Mouse (Mus musculus) spleen, postnatal 10 days (tissue): ENCODE results near the gene Gnb1.

Experiments
- DNase-seq, 2 experiments: peaks; one replicate each; pipeline ENCODE4 v3.0.0; 2021 to 2022; ENCODE audit warnings: low spot score in 2 of 2

The Gnb1 gene

DNA sequence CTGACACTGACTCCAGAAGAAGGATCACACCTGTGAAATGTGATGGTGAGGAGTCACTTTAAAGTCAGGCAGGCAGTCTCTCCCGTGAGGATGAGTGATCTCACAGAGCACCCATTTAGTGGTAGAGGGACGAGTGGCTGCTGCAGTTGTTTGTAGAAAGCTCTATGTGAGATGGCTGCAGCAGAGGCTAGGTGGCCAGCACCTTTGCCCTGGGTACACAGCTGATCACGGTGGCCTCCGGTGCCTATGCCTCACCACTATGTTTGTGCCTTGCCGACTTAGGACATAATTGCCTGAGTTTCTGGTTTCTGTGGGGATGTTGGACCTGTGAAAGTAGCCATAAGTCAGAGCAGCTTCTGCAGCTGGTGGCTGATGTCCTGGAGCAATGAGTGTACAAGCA, 86.6 kb downstream of the Gnb1 start:
- no peak for DNase-seq

DNA sequence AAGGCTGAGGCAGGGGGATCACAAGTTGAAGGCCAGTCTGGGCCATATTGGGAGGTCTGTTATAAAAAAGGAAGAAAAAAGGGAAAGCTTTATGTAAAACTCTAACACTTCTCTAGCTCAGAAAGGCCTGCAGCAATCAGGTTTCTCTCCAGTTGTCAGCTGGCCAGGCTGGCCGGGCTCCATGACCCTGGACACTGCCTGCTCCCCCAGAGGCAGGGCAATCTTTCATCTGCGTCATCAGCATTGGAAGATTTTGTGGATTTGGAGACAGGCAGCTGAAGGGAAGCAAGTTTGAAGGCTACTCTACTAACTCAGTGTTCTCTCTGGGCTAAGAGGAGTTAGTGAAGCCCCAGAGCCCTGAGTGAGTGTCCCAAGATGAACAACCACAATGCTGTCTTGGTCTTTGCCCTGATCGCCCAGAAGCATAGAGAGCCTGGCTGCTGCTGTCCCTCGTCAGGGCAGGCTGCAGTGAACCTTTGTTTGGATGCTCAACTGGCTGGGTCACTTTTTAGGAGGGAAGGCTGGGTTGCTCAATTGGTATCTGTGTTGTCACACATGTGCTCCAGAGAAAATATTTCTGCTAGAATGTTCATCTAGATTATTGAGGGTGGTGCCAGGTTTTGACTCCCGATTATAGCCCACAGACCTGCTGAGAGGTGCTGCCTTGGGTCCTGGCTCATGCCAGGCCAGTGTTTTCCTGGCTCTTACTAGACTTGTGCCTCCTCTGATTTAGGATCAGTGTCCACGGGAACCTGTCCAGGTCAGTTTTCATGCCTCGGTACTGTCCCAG, 87.4 kb downstream of the Gnb1 start:
- no peak for DNase-seq

DNA sequence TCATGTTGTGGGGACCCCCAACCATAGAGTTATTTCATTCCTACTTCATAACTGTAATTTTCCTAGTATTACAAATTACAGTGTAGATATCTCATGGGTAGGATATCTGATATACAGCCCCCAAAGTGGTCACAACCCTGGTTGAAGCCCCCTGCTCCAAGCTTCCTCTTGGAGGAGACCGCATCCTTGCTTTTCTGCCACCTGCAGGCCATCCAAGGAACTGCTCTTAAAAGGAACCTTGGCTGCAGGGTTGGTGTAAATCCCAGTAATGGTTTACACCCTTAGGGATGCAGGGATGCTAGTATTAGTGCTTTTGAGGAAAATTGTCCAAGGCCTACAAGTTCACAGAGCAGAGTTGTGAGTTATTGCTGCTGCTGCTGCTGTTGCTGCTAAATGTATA, 89.3 kb downstream of the Gnb1 start:
- peak; percentile 52 to 71 for DNase-seq

DNA sequence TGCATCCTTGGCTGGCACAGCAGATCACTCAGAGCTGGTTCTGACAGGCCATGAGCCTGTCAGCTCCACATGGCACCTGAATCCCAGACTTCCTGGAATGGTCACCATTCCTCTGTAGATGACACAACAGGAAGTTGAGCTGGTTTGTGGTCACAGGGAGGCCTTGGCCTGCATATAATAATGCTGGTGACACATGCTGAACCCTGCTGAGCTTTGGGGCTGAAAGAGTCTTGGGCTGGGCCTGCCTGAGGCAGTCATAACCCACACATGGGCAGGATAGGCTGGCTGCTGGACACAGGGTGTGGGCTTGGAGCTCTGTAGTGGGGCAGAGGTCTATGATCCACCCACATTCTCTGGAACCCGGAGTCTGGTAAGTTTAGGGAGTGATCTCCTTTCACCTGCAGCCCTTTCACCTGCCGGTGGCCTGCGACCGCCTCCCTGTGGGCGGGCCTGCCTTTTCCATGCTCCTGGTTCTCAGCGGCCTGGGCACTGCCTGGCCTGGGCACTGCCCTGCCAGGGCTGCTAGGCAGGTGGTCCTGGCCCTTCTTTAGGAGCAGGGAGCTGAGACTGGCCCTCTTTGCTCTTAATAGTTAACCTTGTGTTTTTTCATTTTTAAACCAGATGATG, 91.2 kb downstream of the Gnb1 start:
- no peak for DNase-seq

DNA sequence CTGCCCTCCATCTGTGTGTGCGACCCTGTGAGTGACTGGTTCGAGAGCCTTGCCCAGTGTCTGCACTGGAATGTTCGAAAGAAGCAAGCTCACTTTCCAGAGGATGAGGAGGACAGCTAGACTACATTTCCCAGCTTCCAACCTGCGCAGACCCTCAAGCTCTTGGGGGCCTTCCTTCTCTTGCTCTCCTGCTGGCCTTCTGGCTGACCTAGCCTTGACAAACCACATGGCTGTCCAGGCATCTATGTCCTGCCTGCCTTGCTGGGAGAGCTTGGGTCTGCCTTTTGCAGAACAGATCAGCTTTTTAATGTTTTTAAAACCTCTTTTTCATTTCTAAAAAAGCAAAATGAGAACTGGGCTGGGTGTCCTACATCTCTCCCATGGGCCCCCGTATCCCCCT, 98.2 kb downstream of the Gnb1 start:
- no peak for DNase-seq

DNA sequence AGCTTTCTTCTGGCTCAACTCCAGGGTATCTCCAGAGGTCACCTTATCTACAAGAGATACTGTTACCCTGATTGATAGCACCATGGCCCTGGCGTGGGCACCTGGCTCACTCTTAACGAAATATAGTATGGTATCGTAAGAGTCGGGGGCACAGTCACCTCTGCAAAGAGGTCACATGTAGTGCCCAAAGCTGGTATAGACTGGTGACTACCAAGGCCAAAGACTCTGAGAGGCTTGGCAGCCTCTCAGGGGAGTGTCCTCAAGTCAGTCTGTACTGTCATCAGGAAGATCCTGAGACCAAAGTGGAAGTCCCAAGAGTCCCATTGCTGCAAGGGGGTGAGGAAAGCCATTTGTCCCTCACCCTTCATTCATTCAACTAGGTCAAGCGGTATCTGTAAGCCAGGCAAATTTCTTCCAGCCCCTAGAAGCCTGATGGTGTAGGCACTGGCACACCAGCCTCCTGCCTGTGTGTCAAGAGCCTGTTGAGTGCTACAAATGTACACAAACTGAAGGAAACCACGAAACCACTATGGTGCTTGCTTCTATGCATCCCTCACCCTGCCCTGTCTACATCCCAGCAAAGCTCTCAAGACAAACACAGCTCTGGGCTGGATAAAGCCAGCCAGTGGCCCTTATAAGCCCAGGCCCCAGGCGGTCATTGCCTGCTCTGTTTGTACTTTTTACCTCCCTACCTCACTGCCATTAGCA, 100.0 kb downstream of the Gnb1 start:
- no peak for DNase-seq

DNA sequence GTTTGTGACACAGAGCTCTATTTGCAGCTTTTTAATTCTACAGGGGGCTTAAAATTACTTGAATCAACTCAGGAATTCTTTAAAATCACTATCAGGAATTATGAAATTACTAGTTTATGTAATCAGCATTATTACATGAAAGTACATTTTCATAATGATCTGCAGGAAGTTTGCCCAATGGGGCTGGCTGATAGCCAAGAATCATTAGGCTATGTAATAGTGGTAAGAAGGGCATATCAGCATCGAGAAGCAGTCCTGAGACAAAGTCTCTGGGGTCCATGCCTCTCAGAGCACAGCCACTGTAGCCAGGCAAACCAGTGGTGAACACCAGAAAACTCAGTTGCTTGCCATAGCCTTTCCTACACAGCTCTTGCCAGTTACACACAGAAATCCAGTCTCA, 102.6 kb downstream of the Gnb1 start:
- DNase-seq, result no peak

DNA sequence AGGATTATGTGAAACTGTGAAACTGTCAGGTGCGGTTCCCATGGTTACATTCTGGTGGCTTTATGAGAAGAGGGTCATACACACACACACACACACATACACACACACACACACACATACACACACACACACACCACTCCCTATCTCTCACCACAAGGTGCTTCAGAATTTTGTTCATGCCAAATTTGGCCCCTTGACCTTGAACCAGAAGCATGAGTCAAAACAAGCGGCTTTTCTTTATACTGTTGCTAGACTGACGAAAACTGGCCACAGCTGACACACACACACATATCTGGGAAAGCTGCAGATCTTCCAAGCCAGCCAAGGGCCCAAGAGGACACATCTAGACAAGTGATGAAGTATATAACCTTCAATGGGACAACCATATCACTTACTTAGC, 104.6 kb downstream of the Gnb1 start:
- no peak for DNase-seq

DNA sequence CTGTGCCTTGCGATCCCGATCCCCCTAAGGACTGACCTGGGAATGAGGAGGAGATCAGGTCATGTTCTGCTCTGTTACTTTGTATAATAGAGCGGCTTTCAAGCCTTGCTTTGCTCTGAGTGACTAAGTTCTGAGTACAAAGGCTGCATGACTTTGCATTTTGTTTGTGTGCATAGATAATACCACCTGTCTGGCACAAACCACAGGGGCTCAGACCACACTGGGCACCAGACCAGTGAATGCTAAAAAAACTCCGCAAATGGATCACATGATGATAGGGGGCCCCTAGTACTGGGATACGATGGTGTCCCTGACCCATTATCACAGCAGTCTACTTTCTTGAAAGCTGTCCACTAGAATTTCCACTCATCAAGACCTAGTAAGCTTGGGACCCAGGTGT, 105.4 kb downstream of the Gnb1 start:
- no peak for DNase-seq

DNA sequence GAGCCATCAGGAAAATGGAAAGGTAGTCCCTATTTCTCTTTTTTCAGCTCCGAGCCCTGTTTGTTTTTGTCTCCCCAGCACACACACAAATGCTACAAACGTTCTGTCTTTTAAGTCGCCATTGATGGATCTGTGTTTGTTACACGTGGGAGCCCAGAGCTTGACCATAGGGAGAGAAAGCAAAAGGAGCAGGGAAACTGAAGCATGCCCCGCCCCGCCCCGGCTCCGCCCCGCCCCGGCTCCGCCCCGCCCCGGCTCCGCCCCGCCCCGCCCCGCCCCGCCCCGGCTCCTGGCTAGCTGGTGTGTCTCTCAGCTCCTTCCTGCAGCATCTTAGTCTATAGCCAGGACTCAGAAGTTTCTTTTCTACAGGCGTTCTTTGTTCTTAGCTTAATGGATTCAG, 107.4 kb downstream of the Gnb1 start:
- DNase-seq, result no peak

DNA sequence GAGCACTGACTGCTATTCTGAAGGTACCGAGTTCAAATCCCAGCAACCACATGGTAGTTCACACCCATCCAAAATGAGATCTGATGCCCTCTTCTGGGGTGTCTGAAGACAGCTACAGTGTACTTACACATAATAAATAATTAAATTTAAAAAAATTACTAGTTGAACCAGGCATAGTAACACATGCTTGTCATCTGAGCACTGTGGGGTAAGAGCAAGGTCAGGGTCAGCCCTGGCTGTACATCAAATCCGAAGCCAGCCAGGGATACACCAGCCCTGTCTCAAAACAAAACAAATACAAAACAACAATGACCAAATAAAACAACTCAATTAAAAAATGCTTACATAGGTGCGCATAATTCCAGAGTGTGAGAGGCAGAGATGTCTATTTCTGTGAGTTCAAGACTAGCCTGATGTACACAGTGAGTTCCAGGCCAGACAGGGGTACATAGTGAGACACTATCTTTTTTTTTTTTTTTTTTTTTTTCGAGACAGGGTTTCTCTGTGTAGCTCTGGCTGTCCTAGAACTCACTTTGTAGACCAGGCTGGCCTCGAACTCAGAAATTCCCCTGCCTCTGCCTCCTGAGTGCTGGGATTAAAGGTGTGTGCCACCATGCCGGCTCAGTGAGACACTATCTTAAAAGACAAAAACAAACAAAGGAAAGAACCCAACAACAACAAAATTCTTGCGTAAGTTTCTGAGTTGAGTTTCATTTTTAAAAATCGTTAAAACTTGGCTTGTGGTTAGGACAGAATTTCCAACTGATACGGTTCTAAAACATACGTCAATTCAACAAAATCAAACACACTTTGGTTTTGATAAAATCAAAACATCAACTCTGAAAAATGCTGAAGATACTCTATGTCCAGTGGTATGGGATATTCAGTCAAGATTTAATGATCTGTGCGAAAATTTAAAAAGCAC, 109.0 kb downstream of the Gnb1 start:
- DNase-seq, result no peak

DNA sequence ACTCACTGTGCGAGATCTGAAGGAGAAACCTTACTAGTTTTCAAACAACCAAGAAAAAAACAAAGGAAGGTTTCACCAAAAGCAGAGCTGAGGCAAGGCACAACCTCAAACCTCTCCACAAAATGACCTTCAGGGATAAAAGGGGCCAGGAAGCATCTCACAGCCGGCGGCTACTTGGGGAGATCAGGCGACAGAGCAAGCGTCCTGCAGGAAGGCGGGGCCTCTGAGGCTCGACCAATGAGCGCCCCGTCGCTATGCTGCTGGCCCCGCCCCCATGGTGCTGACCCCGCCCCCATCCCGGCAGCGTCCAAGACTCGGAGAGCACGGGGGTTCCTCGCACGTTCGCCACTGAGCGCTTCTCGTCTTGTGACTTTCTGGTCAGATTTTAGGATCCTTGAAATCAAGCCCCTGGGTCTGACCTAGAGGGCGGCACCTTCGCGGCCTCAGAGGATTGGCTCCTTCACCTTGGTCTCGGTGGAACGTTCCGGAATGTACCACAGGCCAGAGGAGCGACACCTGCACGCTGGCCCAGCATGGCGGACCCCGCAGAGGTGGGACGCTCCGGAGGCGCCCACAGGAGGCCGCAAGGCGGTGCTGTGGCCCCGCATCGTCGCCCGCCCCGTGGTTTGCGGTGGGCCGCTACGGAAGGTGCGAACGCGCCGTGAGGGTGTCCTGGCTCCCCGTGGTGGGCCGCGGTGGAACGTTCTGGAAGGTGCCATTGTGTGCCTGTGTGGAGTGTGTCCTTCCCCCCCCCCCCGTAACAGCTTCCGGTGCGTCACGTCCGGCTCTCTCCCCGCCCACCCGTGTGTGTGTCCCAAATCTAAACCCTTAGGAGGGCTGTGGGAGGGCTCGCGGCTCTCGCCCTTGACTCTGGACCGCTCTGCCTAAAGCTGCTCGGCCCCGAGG, 110.2 kb downstream of the Gnb1 start, which contains the start of gene Slc35e2:
Slc35e2 (plus strand) TSS at position 326 of the 906 bp plus-strand sequence.
- peak; percentile 95 to 98 for DNase-seq

DNA sequence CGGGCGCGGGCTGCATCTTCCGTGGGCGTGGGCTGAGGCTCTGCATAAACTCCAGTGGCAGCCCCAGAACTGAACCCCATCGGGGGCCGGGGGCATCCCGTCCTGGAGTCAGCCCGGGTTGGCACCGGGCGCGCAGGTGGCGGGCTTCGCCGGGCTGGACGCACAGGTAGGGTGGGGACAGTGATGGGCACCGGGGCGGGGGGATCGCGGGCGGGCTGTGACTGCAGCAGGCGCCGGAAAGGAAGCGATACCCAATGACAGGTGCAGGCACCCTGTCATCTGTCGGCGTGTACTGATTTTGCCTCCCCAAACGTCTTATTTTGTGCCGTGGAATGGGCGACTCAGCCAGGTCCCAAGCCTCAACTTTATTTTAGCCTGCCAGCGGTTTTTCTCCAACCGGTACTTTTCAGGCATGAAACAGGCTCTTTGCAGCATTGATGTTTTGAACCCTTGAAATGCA, 110.9 kb downstream of the Gnb1 start:
- no peak for DNase-seq

DNA sequence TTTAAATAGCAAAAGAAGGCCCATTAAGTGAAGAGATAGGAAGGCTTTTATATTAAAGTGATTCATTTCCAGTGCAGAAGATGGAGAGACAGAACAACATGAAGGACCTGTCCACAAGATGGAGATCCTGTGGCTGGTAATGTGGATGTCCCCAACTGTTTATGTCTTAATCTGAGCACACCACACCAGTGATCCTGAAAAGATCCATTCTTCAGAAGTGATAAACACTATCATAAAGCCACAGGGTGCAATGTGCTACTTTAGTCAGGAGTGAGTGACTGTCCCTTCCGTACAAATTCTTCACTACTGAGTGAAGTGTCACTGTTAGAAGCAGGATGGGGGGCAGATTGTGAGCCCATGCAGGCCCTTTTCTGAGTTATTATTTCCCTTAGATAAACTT, 111.6 kb downstream of the Gnb1 start:
- no peak for DNase-seq

DNA sequence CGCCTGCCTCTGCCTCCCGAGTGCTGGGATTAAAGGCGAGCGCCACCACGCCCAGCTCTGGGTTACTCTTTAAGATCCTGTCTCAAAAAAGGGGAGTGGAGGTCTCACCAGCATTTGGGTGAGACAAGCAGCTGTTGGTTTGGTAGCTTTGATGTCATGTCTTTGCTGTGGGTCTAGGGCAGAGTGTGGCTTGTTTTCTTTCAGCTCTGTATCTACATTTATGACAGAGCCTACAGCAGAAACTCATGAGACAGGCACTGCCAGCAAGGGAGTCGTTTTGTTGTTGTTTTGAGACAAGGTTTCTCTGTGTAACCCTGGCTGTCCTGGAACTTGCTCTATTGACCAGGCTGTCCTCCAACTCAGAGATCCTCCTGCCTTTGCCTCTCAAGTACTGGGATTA, 112.6 kb downstream of the Gnb1 start:
- DNase-seq, result no peak

DNA sequence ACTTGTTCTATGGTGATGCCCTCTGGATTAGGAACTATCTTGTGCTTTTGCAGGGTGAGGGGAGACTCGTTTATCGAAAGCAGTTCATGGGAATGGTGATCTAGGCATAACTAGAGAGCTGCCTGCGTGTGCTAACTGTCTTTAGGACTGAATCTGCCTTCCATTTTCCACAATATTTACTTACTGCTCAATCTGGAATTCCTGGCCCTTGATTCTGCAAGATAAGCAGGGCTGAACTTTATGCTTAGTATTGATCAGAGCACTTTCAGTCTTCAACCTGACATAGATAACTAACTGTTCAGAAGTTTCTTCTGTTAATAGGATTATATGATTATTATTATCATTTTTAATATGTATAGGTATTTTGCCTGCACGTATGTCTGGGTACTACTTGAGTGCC, 114.0 kb downstream of the Gnb1 start:
- no peak for DNase-seq

DNA sequence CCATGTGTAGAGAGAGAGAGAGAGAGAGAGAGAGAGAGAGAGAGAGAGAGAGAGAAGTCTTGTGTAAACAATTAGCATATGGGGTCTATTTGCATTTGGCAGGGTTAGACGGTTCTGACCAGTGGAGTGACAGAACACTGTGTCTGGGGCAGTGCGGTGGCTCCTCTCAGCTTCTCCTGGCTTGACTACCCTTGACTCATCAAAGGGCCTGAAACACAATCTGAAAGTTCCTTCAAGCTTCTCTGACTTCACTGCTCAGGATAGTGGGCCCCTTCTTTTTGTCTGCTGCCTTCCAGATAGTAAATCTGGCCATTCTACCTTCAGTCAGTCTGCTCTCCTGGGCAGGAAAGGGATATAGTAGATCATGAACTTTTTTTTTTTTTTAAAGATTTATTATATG, 115.7 kb downstream of the Gnb1 start:
- no peak for DNase-seq
